Mouse (Mus musculus) embryonic fibroblast, embryonic 13.5 days (primary cell): ENCODE data around the gene Apol11a.

Source experiments
- CTCF ChIP-seq: IDR thresholded peaks from 2 replicates; pipeline ENCODE4 v1.5.1; 2011; ENCODE audit warnings: mild to moderate bottlenecking, control low read depth, low read length, moderate library complexity, borderline replicate concordance; ENCODE audit not compliant: insufficient read depth
- POLR2A ChIP-seq: IDR thresholded peaks from 2 replicates; pipeline ENCODE4 v1.6.1; 2011; ENCODE audit warnings: low read depth, mild to moderate bottlenecking, control low read depth, low read length, moderate library complexity

DNA sequence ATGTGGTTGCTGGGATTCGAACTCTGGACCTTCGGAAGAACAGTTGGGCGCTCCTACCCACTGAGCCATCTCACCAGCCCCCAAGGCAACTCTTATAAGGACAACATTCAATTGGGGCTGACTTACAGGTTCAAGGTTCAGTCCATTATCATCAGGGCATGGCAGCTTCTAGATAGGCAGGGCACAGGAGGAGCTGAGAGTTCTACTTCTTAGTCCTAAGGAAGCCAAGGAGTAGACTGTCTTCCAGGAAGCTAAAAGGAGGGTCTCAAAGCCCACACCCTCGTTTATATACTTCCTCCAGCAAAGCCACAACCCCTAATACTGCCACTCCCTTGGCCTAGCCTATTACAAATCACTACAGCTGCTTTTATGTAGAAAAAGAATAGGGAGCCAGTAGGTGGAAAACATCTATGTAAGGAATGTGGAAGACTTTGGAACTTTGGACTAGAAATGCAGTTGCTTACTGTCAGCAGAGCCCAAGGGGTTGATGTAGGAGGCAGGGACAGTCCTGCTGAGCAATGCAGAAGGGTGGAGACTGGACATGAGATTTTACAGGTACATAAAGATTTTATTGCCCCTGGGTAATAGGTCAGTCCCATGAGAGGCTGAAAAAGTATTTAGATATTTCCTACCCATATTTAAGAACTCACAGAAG is 25.8 kb upstream of the Apol11a start:
- TF ChIP-seq CTCF, result no peak
- no peak for TF ChIP-seq POLR2A
